Mouse (Mus musculus) cerebellum, adult 2 months (tissue): Measurements from ENCODE around the gene Npc1l1. TPM values are rescaled to one million over a fixed set of nuclear protein-coding genes. Genes with fewer than 3 reads are reported as not detected.

ENCODE experiments used
- DNase-seq, 2 experiments: peaks; one replicate each; pipeline ENCODE4 v3.0.0; 2021
- H3K27ac ChIP-seq: fragments of 200-500 bp; 2 replicates; pipeline ENCODE4 v1.5.1; 2012; ENCODE audit warnings: low read length, control low read depth, inconsistent platforms; ENCODE audit not compliant: insufficient read depth
- H3K27me3 ChIP-seq: fragments of 200-500 bp; 2 replicates; pipeline ENCODE4 v1.6.1; 2012; ENCODE audit warnings: inconsistent platforms, mild to moderate bottlenecking, low read length, moderate library complexity; ENCODE audit not compliant: control insufficient read depth, insufficient read depth
- H3K4me1 ChIP-seq: fragments of 200-500 bp; 2 replicates; pipeline ENCODE4 v1.6.1; 2011; ENCODE audit warnings: low read length; ENCODE audit not compliant: control insufficient read depth, insufficient read depth
- H3K4me3 ChIP-seq: fragments of 200-500 bp; replicated peaks from 2 replicates; pipeline ENCODE3; 2011; ENCODE audit warnings: mild to moderate bottlenecking, low read depth, low read length, control low read depth; ENCODE audit not compliant: insufficient read depth
- CTCF ChIP-seq: fragments of 200-500 bp; IDR thresholded peaks from 2 replicates; pipeline ENCODE4 v1.5.1; 2011; ENCODE audit warnings: low read depth, mild to moderate bottlenecking, control low read depth, low read length, moderate library complexity, borderline replicate concordance; ENCODE audit not compliant: insufficient read depth
- POLR2A ChIP-seq: fragments of 200-500 bp; IDR thresholded peaks from 2 replicates; pipeline ENCODE4 v1.6.1; 2011; ENCODE audit warnings: low read length, control low read depth, borderline replicate concordance; ENCODE audit not compliant: insufficient read depth
- WGBS: fragments of 180-500 bp; shearing (Covaris S2); methylation state at CpG from one replicate; pipeline ENCODE4 v1.1.7; 2018; 5-methylcytosine and 5-hydroxymethylcytosine counted together
- polyA plus RNA-seq: library from polyadenylated mRNA; depleted of rRNA; stranded (reverse); fragments of >200 nt; gene quantifications from 2 replicates; pipeline ENCODE4 v1.2.3, GENCODE M21; 2012

Npc1l1 gene
- polyA plus RNA-seq, 1 experiment: 1.2 TPM

- no peak for DNase-seq
- whole genome bisulfite sequencing: 77% methylated on average over 14 of the region's 14 CpGs
- Histone ChIP-seq H3K27me3 (no peaks in the 10 kb centered on the region), H3K27ac (no peak overlapping the region), H3K4me1 (no peaks in the 10 kb centered on the region), H3K4me3 (no peak overlapping the region)
- TF ChIP-seq POLR2A: no peak
- TF ChIP-seq CTCF: no peak
Observed at GRCm38 (mm10) chr11:6224541-6225229, 5.3 kb downstream of the Npc1l1 start.

- no peak overlapping the region for H3K4me3 ChIP-seq
- H3K27ac ChIP-seq: no peak overlapping the region
- H3K4me1 ChIP-seq: no peaks in the 10 kb centered on the region
- 94% methylated on average over 10 of the region's 10 CpGs for WGBS
- TF ChIP-seq CTCF (no peak), POLR2A (no peak)
- no peak for DNase-seq
- H3K27me3 ChIP-seq: no peaks in the 10 kb centered on the region
Observed at GRCm38 (mm10) chr11:6222187-6222586, 7.8 kb downstream of the Npc1l1 start.

GRCm38 (mm10) chr11:6219967-6220366 lies 10.0 kb downstream of the Npc1l1 start:
- Histone ChIP-seq H3K27ac (no peak overlapping the region), H3K4me3 (no peak overlapping the region), H3K27me3 (no peaks in the 10 kb centered on the region), H3K4me1 (no peaks in the 10 kb centered on the region)
- 28% methylated on average over 6 of the region's 6 CpGs for WGBS
- no peak for TF ChIP-seq CTCF
- DNase-seq: no peak

DNA sequence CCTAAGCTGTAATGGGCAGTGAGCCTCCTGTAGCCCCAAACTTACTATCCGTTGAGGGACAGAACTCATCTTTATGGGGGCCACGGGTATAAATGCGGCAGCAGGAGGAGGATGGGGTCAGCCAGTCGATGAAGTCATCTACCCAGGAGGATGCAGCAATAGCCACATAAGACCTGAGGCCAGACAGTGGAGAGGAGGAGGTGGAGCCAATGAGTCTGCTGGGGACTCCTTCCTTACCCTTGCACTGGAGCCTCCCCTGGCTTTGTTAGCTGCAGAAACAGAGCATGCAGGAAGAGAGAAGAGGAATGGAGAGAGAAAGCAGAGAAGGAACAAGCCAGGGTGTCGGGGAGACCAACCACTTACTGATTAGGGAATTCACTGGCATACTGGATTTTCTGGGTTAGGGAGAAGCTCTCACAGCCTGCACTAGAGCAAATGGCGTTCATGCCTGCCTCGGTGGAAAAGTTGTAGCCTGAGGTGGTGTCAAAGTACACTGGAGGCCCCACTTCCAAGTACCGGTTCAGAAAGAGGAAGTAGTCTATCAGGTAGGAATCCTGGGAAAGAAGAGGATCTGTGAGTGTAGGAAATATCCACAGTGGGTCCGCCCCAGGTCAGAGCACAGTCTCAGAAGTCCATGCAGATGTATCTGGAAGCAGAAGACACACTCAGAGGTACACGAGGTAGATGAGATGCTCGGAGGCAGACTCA lies 11.6 kb downstream of the Npc1l1 start:
- 87% methylated on average over 11 of the region's 11 CpGs for WGBS
- no peaks in the 10 kb centered on the region for H3K4me1 ChIP-seq
- DNase-seq: no peak
- no peak overlapping the region for H3K4me3 ChIP-seq
- H3K27me3 ChIP-seq: no peaks in the 10 kb centered on the region
- no peak for TF ChIP-seq CTCF
- TF ChIP-seq POLR2A: no peak
- no peak overlapping the region for H3K27ac ChIP-seq

- WGBS: 45% methylated on average over 3 of the region's 3 CpGs
- Histone ChIP-seq H3K4me1 (no peaks in the 10 kb centered on the region), H3K27ac (no peak overlapping the region), H3K27me3 (no peaks in the 10 kb centered on the region), H3K4me3 (no peak overlapping the region)
- DNase-seq: no peak
- TF ChIP-seq POLR2A (no peak), CTCF (no peak)
Observed at GRCm38 (mm10) chr11:6216834-6217233, 13.1 kb downstream of the Npc1l1 start.

DNA sequence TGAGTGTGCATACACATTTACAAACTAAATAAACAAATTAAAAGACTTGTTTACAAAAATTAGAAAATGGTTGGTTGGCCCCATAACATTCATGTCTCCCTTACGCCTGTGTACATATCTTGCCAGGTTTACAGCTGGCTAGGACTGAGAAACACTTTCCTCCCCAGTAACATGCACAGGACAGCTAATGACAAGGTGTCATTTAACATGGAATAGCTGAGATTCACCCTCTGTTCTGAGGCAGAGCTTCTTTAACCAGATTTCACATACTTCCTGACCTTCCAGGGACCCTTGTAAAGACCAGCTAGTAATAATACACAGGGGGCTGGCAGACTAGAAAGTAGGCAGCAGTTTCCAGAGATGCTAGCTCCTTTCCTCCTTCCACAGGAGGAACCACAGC lies 21.8 kb downstream of the Npc1l1 start:
- no peaks in the 10 kb centered on the region for H3K4me1 ChIP-seq
- 83% methylated on average over 1 of the region's 1 CpGs for whole genome bisulfite sequencing
- H3K27ac ChIP-seq: no peak overlapping the region
- H3K4me3 ChIP-seq: no peak overlapping the region
- TF ChIP-seq CTCF (no peak), POLR2A (no peak)
- no peak for DNase-seq
- H3K27me3 ChIP-seq: no peaks in the 10 kb centered on the region; the same call in 1 of the 2 replicates

GRCm38 (mm10) chr11:6207090-6207489 lies 22.9 kb downstream of the Npc1l1 start:
- Histone ChIP-seq H3K4me1 (no peaks in the 10 kb centered on the region), H3K27ac (no peak overlapping the region), H3K27me3 (no peaks in the 10 kb centered on the region; the same call in 1 of the 2 replicates), H3K4me3 (no peak overlapping the region)
- no peak for DNase-seq
- TF ChIP-seq CTCF (no peak), POLR2A (no peak)
- 89% methylated on average over 2 of the region's 2 CpGs for WGBS

GRCm38 (mm10) chr11:6200570-6200969 lies 29.4 kb downstream of the Npc1l1 start:
- DNase-seq: no peak
- 23% methylated on average over 9 of the region's 9 CpGs for WGBS
- Histone ChIP-seq H3K4me1 (no peaks in the 10 kb centered on the region; the same call in 1 of the 2 replicates), H3K4me3 (peak overlapping the region; percentile 80), H3K27me3 (no peaks in the 10 kb centered on the region; the same call in 1 of the 2 replicates), H3K27ac (peak overlapping the region; percentile 55; the same call in 1 of the 2 replicates)
- no peak for TF ChIP-seq POLR2A
- no peak for TF ChIP-seq CTCF
